Mouse (Mus musculus): ENCODE results near the gene Lrrc36.

DNA sequence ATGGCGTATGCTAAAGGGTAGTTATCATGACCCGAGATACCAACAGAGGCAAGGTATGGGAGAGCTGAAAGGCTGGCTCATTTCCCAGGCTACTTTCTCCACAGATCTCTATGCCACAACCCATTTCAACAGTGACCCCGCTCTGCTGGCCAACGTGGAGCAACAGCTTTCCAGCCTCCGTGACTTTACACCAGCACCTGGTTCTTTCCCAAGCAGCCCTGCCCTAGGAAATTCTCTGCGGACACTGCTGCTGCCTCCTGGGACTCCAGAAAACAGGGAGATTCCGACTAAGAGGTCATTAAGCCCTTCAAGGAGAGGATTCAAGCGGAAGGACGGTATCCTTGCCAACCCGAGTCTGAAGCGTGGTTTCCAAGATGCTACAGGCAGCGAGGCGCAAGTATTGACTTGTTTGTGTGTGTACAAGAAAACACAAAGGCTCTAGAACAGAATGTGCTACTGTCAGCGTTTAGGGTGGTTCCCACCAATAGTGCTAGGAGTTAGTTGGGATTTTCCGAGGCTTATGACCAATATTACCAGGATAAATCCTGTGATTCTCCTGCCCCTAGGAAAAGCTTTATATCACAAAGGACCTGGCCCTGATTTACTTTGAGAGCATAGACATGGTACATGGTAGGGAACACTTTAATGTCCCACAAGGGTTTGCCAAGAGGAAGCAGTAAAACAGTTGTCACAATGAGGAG is 38.7 kb downstream of the Lrrc36 start:
- no peak for TF ChIP-seq POLR2A (IDR thresholded peaks at IDR 0.05; ENCODE audit: borderline replicate concordance, control insufficient read depth, low read depth, low read length)
- TF ChIP-seq CTCF (IDR thresholded peaks at IDR 0.05; ENCODE audit: control insufficient read depth, insufficient read depth, low read length): no peak

Measured in bone marrow, adult 2 months (tissue).